Mouse (Mus musculus) kidney, adult 2 months (tissue): ENCODE measurements around the gene Espl1. TPM values are rescaled to one million over a fixed set of nuclear protein-coding genes. Genes with fewer than 3 reads are reported as not detected.
"Not testable (repeated sequence)": the region's sequence is repeated elsewhere in the genome, so short reads cannot be mapped to it uniquely, and the experiment has no call there.

Experiments used
- DNase-seq: peaks from one replicate; pipeline ENCODE4 v3.0.0; 2021
- H3K27ac ChIP-seq: fragments of 200-500 bp; 2 replicates; pipeline ENCODE4 v1.5.1; 2012; ENCODE audit warnings: low read depth, low read length, control low read depth, inconsistent platforms; ENCODE audit not compliant: insufficient read depth
- H3K27me3 ChIP-seq: fragments of 200-500 bp; replicated peaks from 2 replicates; pipeline ENCODE4 v1.6.1; 2012; ENCODE audit warnings: mild to moderate bottlenecking, moderate library complexity, low read length, inconsistent platforms; ENCODE audit not compliant: control insufficient read depth, insufficient read depth
- H3K36me3 ChIP-seq: fragments of 200-500 bp; 2 replicates; pipeline ENCODE4 v1.6.1; 2012; ENCODE audit warnings: mild to moderate bottlenecking, moderate library complexity, low read length, inconsistent platforms; ENCODE audit not compliant: control insufficient read depth, insufficient read depth
- H3K4me1 ChIP-seq: fragments of 200-500 bp; 2 replicates; pipeline ENCODE4 v1.6.1; 2011; ENCODE audit warnings: low read length; ENCODE audit not compliant: control insufficient read depth, insufficient read depth
- H3K4me3 ChIP-seq: fragments of 200-500 bp; 2 replicates; pipeline ENCODE4 v1.5.1; 2011; ENCODE audit warnings: mild to moderate bottlenecking, low read depth, low read length, control low read depth; ENCODE audit not compliant: insufficient read depth
- CTCF ChIP-seq: fragments of 200-500 bp; conservative IDR thresholded peaks from 2 replicates; pipeline ENCODE4 v1.5.1; 2011; ENCODE audit warnings: low read depth, mild to moderate bottlenecking, control low read depth, low read length, moderate library complexity, mixed read lengths; ENCODE audit not compliant: insufficient read depth, insufficient read length
- POLR2A ChIP-seq: fragments of 200-500 bp; IDR thresholded peaks from one replicate; pipeline ENCODE4 v1.6.1; 2011; ENCODE audit warnings: low read depth, low read length, control low read depth
- WGBS: fragments of 180-500 bp; shearing (Covaris S2); methylation state at CpG from one replicate; pipeline ENCODE4 v1.1.7; 2018; 5-methylcytosine and 5-hydroxymethylcytosine counted together
- polyA plus RNA-seq: library from polyadenylated mRNA; depleted of rRNA; stranded (reverse); fragments of >200 nt; gene quantifications from 2 replicates; pipeline ENCODE4 v1.2.3, GENCODE M21; 2012

Gene Espl1
- polyA plus RNA-seq, 1 experiment: 0.53 TPM

DNA sequence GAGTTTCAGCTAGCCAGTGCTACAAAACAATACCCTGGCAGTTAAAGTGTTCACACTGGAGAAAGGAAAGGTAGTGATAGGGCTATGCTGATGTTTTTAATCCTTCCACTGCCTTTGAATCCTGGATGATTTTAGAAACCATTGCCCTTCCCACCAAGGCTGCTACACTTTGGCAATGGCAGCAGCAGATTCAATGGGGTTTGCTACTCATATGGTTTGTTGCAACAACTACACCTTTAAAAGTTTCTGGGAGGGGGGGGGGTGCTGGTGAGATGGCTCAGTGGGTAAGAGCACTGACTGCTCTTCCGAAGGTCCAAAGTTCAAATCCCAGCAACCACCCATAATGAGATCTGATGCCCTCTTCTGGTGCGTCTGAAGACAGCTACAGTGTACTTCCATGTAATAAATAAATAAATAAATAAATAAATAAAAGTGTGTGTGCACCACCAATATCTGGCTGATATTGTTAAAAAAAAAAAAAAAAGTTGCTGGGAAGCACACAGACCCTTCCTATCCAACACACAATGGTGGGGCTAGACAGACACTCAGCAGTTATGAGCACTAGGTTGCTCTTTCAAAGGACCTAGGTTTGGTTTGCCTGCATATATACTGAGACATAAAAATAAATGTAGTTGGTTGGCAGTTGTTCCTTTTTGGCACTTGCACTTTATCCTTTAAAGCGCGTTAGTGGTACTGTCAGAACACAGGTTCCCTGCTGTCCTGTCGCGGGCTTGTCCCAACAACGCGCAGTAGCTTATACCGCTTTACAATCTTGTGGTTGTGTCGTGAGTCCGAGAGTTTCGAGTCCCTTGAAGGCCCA lies 28.8 kb downstream of the Espl1 start:
- no peaks in the 10 kb centered on the region for H3K36me3 ChIP-seq
- peaks cover 6% of the 10 kb centered on the region; the same call in 1 of the 2 replicates for H3K4me1 ChIP-seq
- no peak overlapping the region for H3K27ac ChIP-seq
- WGBS: 77% methylated on average over 12 of the region's 12 CpGs
- TF ChIP-seq CTCF (no peak), POLR2A (no peak)
- H3K4me3 ChIP-seq: peak overlapping the region; percentile 22; the same call in 1 of the 2 replicates
- no peaks in the 10 kb centered on the region for H3K27me3 ChIP-seq
- peak; percentile 69 for DNase-seq

DNA sequence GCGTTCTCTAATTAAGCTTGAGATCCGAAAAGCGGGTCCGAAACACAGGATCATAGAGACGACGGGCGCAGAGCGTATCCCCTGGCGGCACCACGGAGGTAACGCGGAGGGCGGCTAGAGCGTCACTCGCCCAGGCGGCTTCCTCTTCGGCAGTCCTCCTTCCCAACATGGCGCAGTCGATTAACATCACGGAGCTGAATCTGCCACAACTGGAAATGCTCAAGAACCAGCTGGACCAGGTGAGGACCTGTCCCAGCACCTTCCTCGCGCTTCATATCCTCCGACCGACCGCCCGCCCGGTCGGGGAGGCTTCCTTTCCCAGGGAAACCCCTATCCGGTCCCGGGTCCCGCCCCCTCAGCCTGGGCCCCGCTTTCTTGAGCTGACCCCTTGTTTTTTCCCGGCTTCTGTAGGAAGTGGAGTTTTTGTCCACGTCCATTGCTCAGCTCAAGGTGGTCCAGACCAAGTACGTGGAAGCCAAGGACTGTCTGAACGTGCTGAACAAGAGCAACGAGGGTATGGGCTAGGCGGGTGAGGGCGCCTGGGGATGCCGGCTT lies 30.0 kb downstream of the Espl1 start, which contains the start of gene Pfdn5:
Gene Pfdn5 (plus strand): TSS at position 95 of the 555 bp plus-strand sequence.
- WGBS: under 1% methylated on average over 40 of the region's 40 CpGs
- Histone ChIP-seq H3K4me3 (peak within 1 kb of the TSS; percentile 100), H3K4me1 (peaks cover 6% of the 10 kb centered on the region; the same call in 1 of the 2 replicates), H3K27ac (peak within 1 kb of the TSS; percentile 97), H3K36me3 (no peaks in the 10 kb centered on the region), H3K27me3 (no peaks in the 10 kb centered on the region)
- peak; percentile 91 for DNase-seq
- TF ChIP-seq CTCF (peak; percentile 50), POLR2A (peak; percentile 15)

GRCm38 (mm10) chr15:102326892-102327291 lies 30.8 kb downstream of the Espl1 start:
- peak overlapping the region; percentile 97; the same call in 1 of the 2 replicates for H3K27ac ChIP-seq
- peak overlapping the region; percentile 100 for H3K4me3 ChIP-seq
- H3K4me1 ChIP-seq: peaks cover 6% of the 10 kb centered on the region; the same call in 1 of the 2 replicates
- DNase-seq: no peak
- 35% methylated on average over 8 of the region's 8 CpGs for WGBS
- no peaks in the 10 kb centered on the region for H3K36me3 ChIP-seq
- H3K27me3 ChIP-seq: no peaks in the 10 kb centered on the region
- TF ChIP-seq CTCF (no peak), POLR2A (no peak)

DNA sequence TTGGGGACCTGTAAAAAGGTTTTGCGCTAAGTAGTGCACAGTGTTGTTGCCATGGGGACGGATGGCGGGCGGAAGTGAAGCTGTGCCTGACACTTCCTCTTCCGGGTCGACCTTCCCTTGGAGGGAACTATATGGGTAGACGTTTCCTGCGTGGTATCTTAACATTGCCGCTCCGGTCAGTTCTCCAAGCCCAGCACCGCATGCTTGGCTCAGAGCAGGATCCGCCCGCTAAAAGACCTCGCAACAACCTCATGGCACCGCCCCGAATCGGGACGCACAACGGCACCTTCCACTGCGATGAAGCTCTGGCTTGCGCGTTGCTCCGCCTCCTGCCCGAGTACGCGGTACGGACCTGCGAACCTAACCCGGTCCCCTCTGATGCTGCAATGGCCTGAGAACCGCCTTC lies 35.5 kb downstream of the Espl1 start, which contains the start of gene Myg1:
Gene Myg1 (plus strand): TSS at position 100 of the 406 bp plus-strand sequence.
- Histone ChIP-seq H3K36me3 (no peaks in the 10 kb centered on the region), H3K4me3 (peak within 1 kb of the TSS; percentile 75), H3K27ac (no peak within 1 kb of the TSS), H3K27me3 (no peaks in the 10 kb centered on the region), H3K4me1 (no peaks in the 10 kb centered on the region; the same call in 1 of the 2 replicates)
- under 1% methylated on average over 30 of the region's 30 CpGs for WGBS
- TF ChIP-seq POLR2A: peak; percentile 70
- no peak for TF ChIP-seq CTCF
- peak; percentile 90 for DNase-seq

- Histone ChIP-seq H3K36me3 (0 out of 2 replicates have a peak, but pooled peaks cover 2% of the 10 kb centered on the region), H3K27ac (no peak overlapping the region), H3K27me3 (no peaks in the 10 kb centered on the region), H3K4me1 (no peaks in the 10 kb centered on the region; the same call in 1 of the 2 replicates), H3K4me3 (no peak overlapping the region)
- no peak for DNase-seq
- WGBS: 82% methylated on average over 8 of the region's 8 CpGs
- TF ChIP-seq CTCF (no peak), POLR2A (no peak)
These were observed 39.2 kb downstream of the Espl1 start for GRCm38 (mm10) chr15:102335254-102335653.

GRCm38 (mm10) chr15:102335925-102336324 lies 39.9 kb downstream of the Espl1 start:
- H3K36me3 ChIP-seq, H3K27me3 ChIP-seq, H3K27ac ChIP-seq, H3K4me3 ChIP-seq, H3K4me1 ChIP-seq, DNase-seq: not testable (repeated sequence)
- 93% methylated on average over 5 of the region's 5 CpGs for WGBS

- Histone ChIP-seq H3K27ac (no peak overlapping the region), H3K4me1 (no peaks in the 10 kb centered on the region), H3K4me3 (no peak overlapping the region), H3K27me3 (no peaks in the 10 kb centered on the region), H3K36me3 (0 out of 2 replicates have a peak, but pooled peaks cover 2% of the 10 kb centered on the region)
- peak; percentile 79 for DNase-seq
- 71% methylated on average over 4 of the region's 4 CpGs for WGBS
- no peak for TF ChIP-seq POLR2A
- no peak for TF ChIP-seq CTCF
These were observed 40.9 kb downstream of the Espl1 start for GRCm38 (mm10) chr15:102336946-102337345.
